Mouse (Mus musculus): ENCODE data around the gene Gpr19.

DNA sequence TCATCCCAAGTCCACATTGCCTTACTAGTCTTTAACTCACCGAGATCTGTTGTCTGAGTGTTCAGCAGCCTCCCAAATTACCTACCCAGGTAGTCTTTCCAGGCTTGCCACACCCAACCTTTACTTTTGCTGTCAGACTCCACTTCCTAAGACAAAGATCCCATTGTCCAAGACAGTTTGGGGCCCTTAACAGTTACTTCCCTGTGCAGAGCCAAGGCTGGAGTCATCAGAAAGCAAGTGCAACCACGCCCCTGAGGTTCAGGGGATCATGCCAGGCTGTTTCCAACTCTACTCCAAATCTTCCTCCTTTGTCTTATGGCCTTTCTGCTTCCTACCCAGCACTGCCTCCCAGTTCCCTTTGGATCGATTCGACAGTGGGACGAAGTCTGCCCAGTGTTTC lies 16.1 kb upstream of the Gpr19 start:
- no peak for TF ChIP-seq CEBPB (IDR thresholded peaks at IDR 0.05; ENCODE audit: low read depth)
- TF ChIP-seq CTCF (IDR thresholded peaks at IDR 0.05; ENCODE audit: control insufficient read depth, insufficient read depth, insufficient read length): no peak
- no peak for TF ChIP-seq MYOD1 (IDR thresholded peaks at IDR 0.05; ENCODE audit: control insufficient read depth, insufficient read length, low read depth)
- no peak for TF ChIP-seq MAX (IDR thresholded peaks at IDR 0.05)
- TF ChIP-seq FOSL1 (IDR thresholded peaks at IDR 0.05; ENCODE audit: insufficient read depth, low read length, poor library complexity, severe bottlenecking): no peak
- no peak for TF ChIP-seq USF1 (IDR thresholded peaks at IDR 0.05; ENCODE audit: low read depth)
- no peak for TF ChIP-seq MYOG (IDR thresholded peaks at IDR 0.05; ENCODE audit: control insufficient read depth, extremely low read depth, insufficient read length)
